Comparison of ENCODE assay signal across 15 mouse cellular contexts in genomic region chr4:57771558-57772219, GRCm38 (mm10). TPM values are rescaled to one million over a fixed set of nuclear protein-coding genes. Genes with fewer than 3 reads are reported as not detected.
A peak's percentile ranks its signal among the peaks of the same experiment; 100 is the strongest.
DNase-seq lines count a peak whose midpoint lies in the region; ATAC-seq lines count a peak whose summit lies in the region.
"Had no signal": no experiment of that assay in that cellular context is flagged by ENCODE, and none has a peak within 500 bp of the region (broad histone marks: within the 10 kb centered on the region; RNA-seq: fewer than 3 reads in every experiment).

No protein-coding gene starts in this region.

- no peak overlapping the region for H3K27ac ChIP-seq in forebrain, embryonic 13.5 days
- no peak overlapping the region for H3K27ac ChIP-seq in forebrain, embryonic 14.5 days (ENCODE audit: low read depth, low read length)
- H3K27ac ChIP-seq in hindbrain, embryonic 15.5 days (replicated peaks): no peak overlapping the region
- H3K27ac ChIP-seq in hindbrain, embryonic 13.5 days: no peak overlapping the region
- H3K27ac ChIP-seq in lung, embryonic 16.5 days (ENCODE audit: low read length): 0 out of 2 replicates have a peak overlapping the region, but pooled peaks have one; percentile 20
- no peak overlapping the region for H3K27ac ChIP-seq in embryonic facial prominence, embryonic 12.5 days

- 94% methylated on average over 2 of the region's 2 CpGs for WGBS in forebrain, embryonic 13.5 days
- 92% methylated on average over 2 of the region's 2 CpGs for WGBS in forebrain, embryonic 14.5 days
- WGBS in hindbrain, embryonic 15.5 days: 91% methylated on average over 2 of the region's 2 CpGs
- WGBS in hindbrain, embryonic 13.5 days: 94% methylated on average over 2 of the region's 2 CpGs
- 88% methylated on average over 2 of the region's 2 CpGs for WGBS in lung, embryonic 16.5 days
- WGBS in embryonic facial prominence, embryonic 12.5 days: 95% methylated on average over 2 of the region's 2 CpGs

- H3K4me3 ChIP-seq in forebrain, embryonic 13.5 days: no peak overlapping the region
- no peak overlapping the region for H3K4me3 ChIP-seq in forebrain, embryonic 14.5 days (ENCODE audit: low read depth, low read length)
- H3K4me3 ChIP-seq in hindbrain, embryonic 15.5 days: no peak overlapping the region
- no peak overlapping the region for H3K4me3 ChIP-seq in hindbrain, embryonic 13.5 days
- no peak overlapping the region for H3K4me3 ChIP-seq in lung, embryonic 16.5 days (ENCODE audit: low read length)
- H3K4me3 ChIP-seq in embryonic facial prominence, embryonic 12.5 days: no peak overlapping the region

- H3K4me2 ChIP-seq in forebrain, embryonic 13.5 days: no peak overlapping the region
- H3K4me2 ChIP-seq in forebrain, embryonic 14.5 days (ENCODE audit: low read length): no peak overlapping the region
- no peak overlapping the region for H3K4me2 ChIP-seq in hindbrain, embryonic 15.5 days
- H3K4me2 ChIP-seq in hindbrain, embryonic 13.5 days: no peak overlapping the region
- no peak overlapping the region for H3K4me2 ChIP-seq in lung, embryonic 16.5 days (ENCODE audit: low read depth, low read length)
- H3K4me2 ChIP-seq in embryonic facial prominence, embryonic 12.5 days (replicated peaks): no peak overlapping the region

- DNase-seq in forebrain, embryonic 14.5 days (ENCODE audit: low spot score): no peak
- DNase-seq in lung, postnatal 4 days: no peak
- DNase-seq in cerebellum, postnatal 4 days (ENCODE audit: low spot score in 2 of 2): no peak
- DNase-seq: adrenal gland, adult 2 months; cerebellum, postnatal 10 days; embryo, embryonic 11 days; heart, adult 11 months; kidney, adult 11 months; lung, adult 2 months; thymus, postnatal 4 days had no signal

- no peak overlapping the region for H3K9ac ChIP-seq in forebrain, embryonic 13.5 days
- no peak overlapping the region for H3K9ac ChIP-seq in forebrain, embryonic 14.5 days (ENCODE audit: low read length)
- no peak overlapping the region for H3K9ac ChIP-seq in hindbrain, embryonic 15.5 days
- no peak overlapping the region for H3K9ac ChIP-seq in hindbrain, embryonic 13.5 days
- H3K9ac ChIP-seq in lung, embryonic 16.5 days (ENCODE audit: low read length): no peak overlapping the region
- H3K9ac ChIP-seq in embryonic facial prominence, embryonic 12.5 days: no peak overlapping the region

- H3K36me3 ChIP-seq in forebrain, embryonic 13.5 days (ENCODE audit: poor library complexity, severe bottlenecking): no peaks in the 10 kb centered on the region
- H3K36me3 ChIP-seq in forebrain, embryonic 14.5 days (ENCODE audit: control insufficient read depth, insufficient read depth, low read length): no peaks in the 10 kb centered on the region
- H3K36me3 ChIP-seq in hindbrain, embryonic 15.5 days: no peaks in the 10 kb centered on the region
- no peaks in the 10 kb centered on the region for H3K36me3 ChIP-seq in hindbrain, embryonic 13.5 days
- H3K36me3 ChIP-seq in lung, embryonic 16.5 days (ENCODE audit: control insufficient read depth, insufficient read depth, low read length): no peaks in the 10 kb centered on the region
- H3K36me3 ChIP-seq in embryonic facial prominence, embryonic 12.5 days: no peaks in the 10 kb centered on the region

- 0 out of 2 replicates have a peak, but pooled peaks have one; percentile 24 for ATAC-seq in forebrain, embryonic 13.5 days
- no peak for ATAC-seq in forebrain, embryonic 14.5 days
- ATAC-seq in hindbrain, embryonic 15.5 days (ENCODE audit: low FRiP score, low read depth): peak; percentile 54; the same call in 1 of the 2 replicates
- no peak for ATAC-seq in hindbrain, embryonic 13.5 days (ENCODE audit: low FRiP score)
- ATAC-seq in lung, embryonic 16.5 days (ENCODE audit: low read depth): peak; percentile 20
- ATAC-seq in embryonic facial prominence, embryonic 12.5 days (ENCODE audit: insufficient number of reproducible peaks, insufficient read depth, low FRiP score, low TSS enrichment): peak; percentile 47

- no peaks in the 10 kb centered on the region for H3K9me3 ChIP-seq in forebrain, embryonic 13.5 days (replicated peaks)
- no peaks in the 10 kb centered on the region for H3K9me3 ChIP-seq in forebrain, embryonic 14.5 days (replicated peaks; ENCODE audit: control insufficient read depth, low read length)
- H3K9me3 ChIP-seq in hindbrain, embryonic 15.5 days: no peaks in the 10 kb centered on the region
- no peaks in the 10 kb centered on the region for H3K9me3 ChIP-seq in hindbrain, embryonic 13.5 days
- no peaks in the 10 kb centered on the region for H3K9me3 ChIP-seq in lung, embryonic 16.5 days (ENCODE audit: control insufficient read depth, low read length)
- no peaks in the 10 kb centered on the region for H3K9me3 ChIP-seq in embryonic facial prominence, embryonic 12.5 days

- no peaks in the 10 kb centered on the region for H3K4me1 ChIP-seq in forebrain, embryonic 13.5 days
- H3K4me1 ChIP-seq in forebrain, embryonic 14.5 days (ENCODE audit: control insufficient read depth, insufficient read depth, low read length): no peaks in the 10 kb centered on the region
- no peaks in the 10 kb centered on the region for H3K4me1 ChIP-seq in hindbrain, embryonic 15.5 days (replicated peaks)
- H3K4me1 ChIP-seq in hindbrain, embryonic 13.5 days (replicated peaks): no peaks in the 10 kb centered on the region
- H3K4me1 ChIP-seq in lung, embryonic 16.5 days (replicated peaks; ENCODE audit: control insufficient read depth, insufficient read depth, low read length): peaks cover 15% of the 10 kb centered on the region
- peaks cover 7% of the 10 kb centered on the region; the same call in 1 of the 2 replicates for H3K4me1 ChIP-seq in embryonic facial prominence, embryonic 12.5 days

- no peaks in the 10 kb centered on the region for H3K27me3 ChIP-seq in forebrain, embryonic 13.5 days
- no peaks in the 10 kb centered on the region for H3K27me3 ChIP-seq in forebrain, embryonic 14.5 days (replicated peaks; ENCODE audit: control insufficient read depth, insufficient read depth, low read length)
- no peaks in the 10 kb centered on the region for H3K27me3 ChIP-seq in hindbrain, embryonic 15.5 days
- no peaks in the 10 kb centered on the region for H3K27me3 ChIP-seq in hindbrain, embryonic 13.5 days
- H3K27me3 ChIP-seq in lung, embryonic 16.5 days (ENCODE audit: control insufficient read depth, insufficient read depth, low read depth, low read length): no peaks in the 10 kb centered on the region
- no peaks in the 10 kb centered on the region for H3K27me3 ChIP-seq in embryonic facial prominence, embryonic 12.5 days

RNA-seq across cellular contexts. Expression of gene Akap2, which starts 54.2 kb away (rescaled TPM):
- polyA plus RNA-seq in forebrain, embryonic 13.5 days (2015; fragmentation: Nextera tagmentation; extraction: Ambion mirVana): 7.9 and 8.2 TPM in 2 replicates
- 5.0 and 5.7 TPM in 2 replicates for polyA plus RNA-seq in forebrain, embryonic 14.5 days (2014; fragmentation: Nextera tagmentation; extraction: Ambion mirVana)
- 11.4 and 12.2 TPM in 2 replicates for polyA plus RNA-seq in hindbrain, embryonic 15.5 days (2015; fragmentation: Nextera tagmentation; extraction: Ambion mirVana)
- polyA plus RNA-seq in hindbrain, embryonic 13.5 days (2015; fragmentation: Nextera tagmentation; extraction: Ambion mirVana): 17.0 and 17.7 TPM in 2 replicates
- polyA plus RNA-seq in lung, embryonic 16.5 days (2015; fragmentation: Nextera tagmentation; extraction: Ambion mirVana): 44.4 and 46.5 TPM in 2 replicates
- 25.2 and 29.8 TPM in 2 replicates for polyA plus RNA-seq in embryonic facial prominence, embryonic 12.5 days (2016; fragmentation: Nextera tagmentation; extraction: Ambion mirVana)

Comparison
In these comparisons a context has a peak if more than half of its experiments do, and no peak if none do; other contexts are left out.
1. ATAC-seq: peak in forebrain, embryonic 13.5 days (single experiment), hindbrain, embryonic 15.5 days (single experiment), lung, embryonic 16.5 days (single experiment) and embryonic facial prominence, embryonic 12.5 days (single experiment); none in forebrain, embryonic 14.5 days (single experiment) and hindbrain, embryonic 13.5 days (single experiment).